Mouse (Mus musculus) liver, adult 2 months (tissue): ENCODE data around the gene Gjc1.

Source experiments
- CTCF ChIP-seq: fragments of 200-500 bp; IDR thresholded peaks from 2 replicates; pipeline ENCODE4 v1.5.1; 2011; ENCODE audit warnings: low read depth, low read length, control low read depth
- POLR2A ChIP-seq: fragments of 200-500 bp; IDR thresholded peaks from 2 replicates; pipeline ENCODE4 v1.6.1; 2011; ENCODE audit warnings: low read length, control low read depth; ENCODE audit not compliant: insufficient read depth; ENCODE audit errors: extremely low read depth

GRCm38 (mm10) chr11:102820432-102820831, 932 bp upstream of the Gjc1 start:
- TF ChIP-seq POLR2A (no peak), CTCF (no peak)
